Mouse (Mus musculus): ENCODE data around the gene Man2a1.

Gene Man2a1

GRCm38 (mm10) chr17:64601751-64602578 lies 1.4 kb downstream of the Man2a1 start:
- in situ Hi-C loops (cut with MboI, MseI): loop anchor here (25.0 kb wide), 1 partner anchor 1010 kb away; the partner anchor contains the start of gene Vapa

GRCm38 (mm10) chr17:64603134-64603533 lies 2.6 kb downstream of the Man2a1 start:
- in situ Hi-C loops (cut with MboI, MseI): loop anchor here (25.0 kb wide), 1 partner anchor 1009 kb away; the partner anchor contains the start of gene Vapa

- in situ Hi-C loops (cut with MboI, MseI): loop anchor here (25.0 kb wide), 1 partner anchor 1009 kb away; the partner anchor contains the start of gene Vapa
Observed at GRCm38 (mm10) chr17:64603534-64603933, 3.0 kb downstream of the Man2a1 start.

GRCm38 (mm10) chr17:64604163-64604562 lies 3.6 kb downstream of the Man2a1 start:
- in situ Hi-C loops (cut with MboI, MseI): loop anchor here (25.0 kb wide), 1 partner anchor 1008 kb away; the partner anchor contains the start of gene Vapa

GRCm38 (mm10) chr17:64608228-64608627 lies 7.7 kb downstream of the Man2a1 start:
- in situ Hi-C loops (cut with MboI, MseI): loop anchor here (25.0 kb wide), 1 partner anchor 1004 kb away; the partner anchor contains the start of gene Vapa

- in situ Hi-C loops (cut with MboI, MseI): loop anchor here (25.0 kb wide), 1 partner anchor 1003 kb away; the partner anchor contains the start of gene Vapa
Observed at GRCm38 (mm10) chr17:64608923-64609598, 8.5 kb downstream of the Man2a1 start.

- in situ Hi-C loops (cut with MboI, MseI): loop anchor here (10.0 to 25.0 kb wide), 2 partner anchors 125 to 1003 kb away; partner anchors contain the start of gene Vapa
Observed at GRCm38 (mm10) chr17:64609741-64610140, 9.2 kb downstream of the Man2a1 start.

- in situ Hi-C loops (cut with MboI, MseI): loop anchor here (10.0 to 25.0 kb wide), 2 partner anchors 123 to 1001 kb away; partner anchors contain the start of gene Vapa
Observed at GRCm38 (mm10) chr17:64611426-64611825, 10.9 kb downstream of the Man2a1 start.

GRCm38 (mm10) chr17:64612135-64612885 lies 11.8 kb downstream of the Man2a1 start:
- in situ Hi-C loops (cut with MboI, MseI): loop anchor here (10.0 to 25.0 kb wide), 2 partner anchors 122 to 1000 kb away; partner anchors contain the start of gene Vapa

GRCm38 (mm10) chr17:64612930-64613329 lies 12.4 kb downstream of the Man2a1 start:
- in situ Hi-C loops (cut with MboI, MseI): loop anchor here (10.0 to 25.0 kb wide), 2 partner anchors 122 to 999 kb away; partner anchors contain the start of gene Vapa

GRCm38 (mm10) chr17:64613351-64613750 lies 12.8 kb downstream of the Man2a1 start:
- in situ Hi-C loops (cut with MboI, MseI): loop anchor here (10.0 to 25.0 kb wide), 2 partner anchors 121 to 999 kb away; partner anchors contain the start of gene Vapa

GRCm38 (mm10) chr17:64614804-64615203 lies 14.3 kb downstream of the Man2a1 start:
- in situ Hi-C loops (cut with MboI, MseI): loop anchor here (10.0 to 25.0 kb wide), 2 partner anchors 120 to 997 kb away; partner anchors contain the start of gene Vapa

- in situ Hi-C loops (cut with MboI, MseI): loop anchor here (10.0 to 25.0 kb wide), 2 partner anchors 119 to 997 kb away; partner anchors contain the start of gene Vapa
Observed at GRCm38 (mm10) chr17:64615420-64615819, 14.9 kb downstream of the Man2a1 start.

GRCm38 (mm10) chr17:64616259-64616658 lies 15.7 kb downstream of the Man2a1 start:
- in situ Hi-C loops (cut with MboI, MseI): loop anchor here (10.0 to 25.0 kb wide), 2 partner anchors 119 to 996 kb away; partner anchors contain the start of gene Vapa

- in situ Hi-C loops (cut with MboI, MseI): loop anchor here (10.0 to 25.0 kb wide), 2 partner anchors 117 to 994 kb away; partner anchors contain the start of gene Vapa
Observed at GRCm38 (mm10) chr17:64617838-64618237, 17.3 kb downstream of the Man2a1 start.

- in situ Hi-C loops (cut with MboI, MseI): loop anchor here (10.0 to 25.0 kb wide), 2 partner anchors 116 to 993 kb away; partner anchors contain the start of gene Vapa
Observed at GRCm38 (mm10) chr17:64618996-64619395, 18.5 kb downstream of the Man2a1 start.

GRCm38 (mm10) chr17:64620135-64620534 lies 19.6 kb downstream of the Man2a1 start:
- in situ Hi-C loops (cut with MboI, MseI): loop anchor here (25.0 kb wide), 1 partner anchor 992 kb away; the partner anchor contains the start of gene Vapa

- in situ Hi-C loops (cut with MboI, MseI): loop anchor here (25.0 kb wide), 1 partner anchor 992 kb away; the partner anchor contains the start of gene Vapa
Observed at GRCm38 (mm10) chr17:64620627-64621026, 20.1 kb downstream of the Man2a1 start.

- in situ Hi-C loops (cut with MboI, MseI): loop anchor here (25.0 kb wide), 1 partner anchor 991 kb away; the partner anchor contains the start of gene Vapa
Observed at GRCm38 (mm10) chr17:64621226-64621625, 20.7 kb downstream of the Man2a1 start.

Measured in T-helper 2 cell (primary cell).